Mouse (Mus musculus): Measurements from ENCODE around the gene Klhl9. TPM values are rescaled to one million over a fixed set of nuclear protein-coding genes. Genes with fewer than 3 reads are reported as not detected.

Klhl9 gene
- polyA plus RNA-seq, 1 experiment from 2014 or later: 97.9 TPM

- H3K4me3 ChIP-seq (ENCODE audit: low read depth, low read length): no peak overlapping the region
- ATAC-seq (replicated peaks; ENCODE audit: low FRiP score, low TSS enrichment, low read depth): no peak
- DNase-seq (ENCODE audit: low spot score): peak; percentile 60
- 46% methylated on average over 8 of the region's 8 CpGs for WGBS
- H3K4me1 ChIP-seq (replicated peaks; ENCODE audit: control insufficient read depth, insufficient read depth, low read length): no peaks in the 10 kb centered on the region
- no peak overlapping the region for H3K27ac ChIP-seq (ENCODE audit: low read depth)
- H3K9me3 ChIP-seq (ENCODE audit: control insufficient read depth, low read length): no peaks in the 10 kb centered on the region
- no peaks in the 10 kb centered on the region for H3K27me3 ChIP-seq (replicated peaks; ENCODE audit: control insufficient read depth, insufficient read depth, low read length)
- H3K9ac ChIP-seq (ENCODE audit: low read length): no peak overlapping the region
- H3K4me2 ChIP-seq (ENCODE audit: low read length): no peak overlapping the region
- no peaks in the 10 kb centered on the region for H3K36me3 ChIP-seq (ENCODE audit: control insufficient read depth, insufficient read depth, low read length)
Observed at GRCm38 (mm10) chr4:88680362-88680761, 41.9 kb downstream of the Klhl9 start.

- Histone ChIP-seq H3K4me3 (ENCODE audit: low read depth, low read length) (no peak within 1 kb of the TSS), H3K4me1 (replicated peaks; ENCODE audit: control insufficient read depth, insufficient read depth, low read length) (no peaks in the 10 kb centered on the region), H3K36me3 (ENCODE audit: control insufficient read depth, insufficient read depth, low read length) (no peaks in the 10 kb centered on the region), H3K27ac (ENCODE audit: low read depth) (no peak within 1 kb of the TSS), H3K9ac (ENCODE audit: low read length) (no peak within 1 kb of the TSS), H3K27me3 (replicated peaks; ENCODE audit: control insufficient read depth, insufficient read depth, low read length) (no peaks in the 10 kb centered on the region), H3K4me2 (ENCODE audit: low read length) (no peak within 1 kb of the TSS), H3K9me3 (ENCODE audit: control insufficient read depth, low read length) (no peaks in the 10 kb centered on the region)
- 88% methylated on average over 1 of the region's 1 CpGs for WGBS
- no peak for ATAC-seq (replicated peaks; ENCODE audit: low FRiP score, low TSS enrichment, low read depth)
- DNase-seq (ENCODE audit: low spot score): no peak
Observed at GRCm38 (mm10) chr4:88676824-88677223, 45.4 kb downstream of the Klhl9 start, which contains the start of gene Ifna16. TSS of gene Ifna16 (minus strand) at chr4:88676924.

Other genes starting within 250 kb of the Klhl9 start
- not detected in 2 replicates for gene Ifnb1, start 199.7 kb downstream of the Klhl9 start, polyA plus RNA-seq (2014; fragmentation: Nextera tagmentation; extraction: Ambion mirVana)
- not detected in 2 replicates for gene Ifna15, start 164.2 kb downstream of the Klhl9 start, polyA plus RNA-seq (2014; fragmentation: Nextera tagmentation; extraction: Ambion mirVana)
- gene Ifna14, start 150.7 kb downstream of the Klhl9 start, polyA plus RNA-seq (2014; fragmentation: Nextera tagmentation; extraction: Ambion mirVana): not detected in 2 replicates
- not detected in 2 replicates for gene Ifna9, start 130.1 kb downstream of the Klhl9 start, polyA plus RNA-seq (2014; fragmentation: Nextera tagmentation; extraction: Ambion mirVana)
- not detected in 2 replicates for gene Ifna12, start 119.1 kb downstream of the Klhl9 start, polyA plus RNA-seq (2014; fragmentation: Nextera tagmentation; extraction: Ambion mirVana)
- gene C87499, start 88.1 kb downstream of the Klhl9 start, polyA plus RNA-seq (2014; fragmentation: Nextera tagmentation; extraction: Ambion mirVana): not detected in 2 replicates
- not detected in 2 replicates for gene Ifna13, start 78.0 kb downstream of the Klhl9 start, polyA plus RNA-seq (2014; fragmentation: Nextera tagmentation; extraction: Ambion mirVana)
- not detected in 2 replicates for gene Ifna16, start 45.5 kb downstream of the Klhl9 start, polyA plus RNA-seq (2014; fragmentation: Nextera tagmentation; extraction: Ambion mirVana)
- gene Ifna2, start 38.6 kb downstream of the Klhl9 start, polyA plus RNA-seq (2014; fragmentation: Nextera tagmentation; extraction: Ambion mirVana): not detected in 2 replicates
- not detected in 2 replicates for gene Ifnab, start 31.1 kb downstream of the Klhl9 start, polyA plus RNA-seq (2014; fragmentation: Nextera tagmentation; extraction: Ambion mirVana)
- gene Gm26566, start 660 bp downstream of the Klhl9 start, polyA plus RNA-seq (2014; fragmentation: Nextera tagmentation; extraction: Ambion mirVana): 0.70 and 1.2 TPM in 2 replicates
- not detected in 2 replicates for gene Gm13271, start 32.4 kb upstream of the Klhl9 start, polyA plus RNA-seq (2014; fragmentation: Nextera tagmentation; extraction: Ambion mirVana)
- gene Gm13283, start 37.7 kb upstream of the Klhl9 start, polyA plus RNA-seq (2014; fragmentation: Nextera tagmentation; extraction: Ambion mirVana): 0.22 TPM in 1 of 2 replicates, not detected in the other
- gene Gm13290, start 51.4 kb upstream of the Klhl9 start, polyA plus RNA-seq (2014; fragmentation: Nextera tagmentation; extraction: Ambion mirVana): not detected in 2 replicates
- gene Gm13289, start 54.5 kb upstream of the Klhl9 start, polyA plus RNA-seq (2014; fragmentation: Nextera tagmentation; extraction: Ambion mirVana): not detected in 2 replicates
- 0.23 TPM in 1 of 2 replicates, not detected in the other for gene Gm13272, start 57.4 kb upstream of the Klhl9 start, polyA plus RNA-seq (2014; fragmentation: Nextera tagmentation; extraction: Ambion mirVana)
- gene Ifnz, start 59.7 kb upstream of the Klhl9 start, polyA plus RNA-seq (2014; fragmentation: Nextera tagmentation; extraction: Ambion mirVana): 0.28 TPM in 1 of 2 replicates, not detected in the other
- 0.48 TPM in 1 of 2 replicates, not detected in the other for gene Gm13276, start 63.2 kb upstream of the Klhl9 start, polyA plus RNA-seq (2014; fragmentation: Nextera tagmentation; extraction: Ambion mirVana)
- gene Gm13277, start 66.2 kb upstream of the Klhl9 start, polyA plus RNA-seq (2014; fragmentation: Nextera tagmentation; extraction: Ambion mirVana): not detected in 2 replicates
- not detected in 2 replicates for gene Gm13278, start 69.1 kb upstream of the Klhl9 start, polyA plus RNA-seq (2014; fragmentation: Nextera tagmentation; extraction: Ambion mirVana)
- not detected in 2 replicates for gene Gm13275, start 72.0 kb upstream of the Klhl9 start, polyA plus RNA-seq (2014; fragmentation: Nextera tagmentation; extraction: Ambion mirVana)
- not detected in 2 replicates for gene Gm13279, start 74.9 kb upstream of the Klhl9 start, polyA plus RNA-seq (2014; fragmentation: Nextera tagmentation; extraction: Ambion mirVana)
- gene Gm13285, start 77.2 kb upstream of the Klhl9 start, polyA plus RNA-seq (2014; fragmentation: Nextera tagmentation; extraction: Ambion mirVana): 0.59 and 1.1 TPM in 2 replicates
- not detected in 2 replicates for gene Gm13287, start 80.8 kb upstream of the Klhl9 start, polyA plus RNA-seq (2014; fragmentation: Nextera tagmentation; extraction: Ambion mirVana)
- gene Gm13288, start 83.1 kb upstream of the Klhl9 start, polyA plus RNA-seq (2014; fragmentation: Nextera tagmentation; extraction: Ambion mirVana): not detected in 2 replicates
- not detected in 2 replicates for gene Ifna7, start 93.8 kb upstream of the Klhl9 start, polyA plus RNA-seq (2014; fragmentation: Nextera tagmentation; extraction: Ambion mirVana)
- not detected in 2 replicates for gene Ifna11, start 97.5 kb upstream of the Klhl9 start, polyA plus RNA-seq (2014; fragmentation: Nextera tagmentation; extraction: Ambion mirVana)
- gene Ifna6, start 105.0 kb upstream of the Klhl9 start, polyA plus RNA-seq (2014; fragmentation: Nextera tagmentation; extraction: Ambion mirVana): not detected in 2 replicates
- not detected in 2 replicates for gene Ifna5, start 113.1 kb upstream of the Klhl9 start, polyA plus RNA-seq (2014; fragmentation: Nextera tagmentation; extraction: Ambion mirVana)
- gene Ifna4, start 119.4 kb upstream of the Klhl9 start, polyA plus RNA-seq (2014; fragmentation: Nextera tagmentation; extraction: Ambion mirVana): not detected in 2 replicates
- gene Ifna1, start 127.6 kb upstream of the Klhl9 start, polyA plus RNA-seq (2014; fragmentation: Nextera tagmentation; extraction: Ambion mirVana): not detected in 2 replicates
- gene Ifne, start 157.7 kb upstream of the Klhl9 start, polyA plus RNA-seq (2014; fragmentation: Nextera tagmentation; extraction: Ambion mirVana): not detected in 2 replicates

Data from intestine, embryonic 14.5 days (tissue).